Mouse (Mus musculus) induced T-regulatory cell, adult 2 months (primary cell): ENCODE data around the gene Fbxw17.
"Not testable (repeated sequence)": the region's sequence is repeated elsewhere in the genome, so short reads cannot be mapped to it uniquely, and the experiment has no call there.

ENCODE experiments used
- DNase-seq: peaks from one replicate; pipeline ENCODE4 v3.0.0-alpha.2; 2012; ENCODE audit warnings: low read depth

The Fbxw17 gene

DNA sequence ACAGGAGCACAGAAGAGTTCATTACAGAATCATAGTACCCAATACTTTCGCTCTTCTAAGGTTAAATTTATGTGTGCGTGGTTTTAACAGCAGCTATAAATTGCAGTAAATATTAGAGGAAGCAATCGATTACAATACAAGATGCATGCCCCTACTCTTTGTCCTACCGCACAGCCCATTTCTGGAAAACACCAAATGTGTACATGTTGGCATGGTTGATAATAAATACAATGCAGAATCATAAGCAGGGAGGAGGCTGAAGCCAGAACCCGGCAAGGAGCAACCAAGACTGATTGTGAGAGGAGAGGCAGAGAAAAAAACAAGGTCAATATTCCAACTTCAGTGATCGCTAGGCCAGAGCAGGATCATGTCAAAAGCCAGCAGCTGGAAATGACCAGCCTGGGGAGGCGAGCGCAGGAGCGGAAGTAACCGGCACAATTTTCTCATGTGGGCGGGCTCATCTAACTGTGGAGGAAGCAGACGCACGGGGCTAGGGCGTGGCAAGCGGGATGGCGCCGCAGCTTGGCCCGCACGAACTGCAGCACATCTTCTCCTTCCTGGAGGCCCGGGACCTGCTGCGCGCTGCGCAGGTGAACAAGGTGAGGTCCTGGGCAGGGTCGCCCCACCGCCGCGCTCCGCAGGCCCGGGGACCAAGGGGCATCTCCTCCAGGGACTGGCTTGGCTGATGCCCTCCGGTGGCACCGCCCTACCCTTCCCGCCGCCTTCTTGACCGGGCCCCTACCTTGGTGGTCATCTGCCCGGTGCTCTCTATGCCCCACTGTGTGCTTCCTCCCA lies at the start of gene Fbxw17:
Gene Fbxw17 (plus strand): TSS at position 476 of the 795 bp plus-strand sequence.
- peak; percentile 81 for DNase-seq

DNA sequence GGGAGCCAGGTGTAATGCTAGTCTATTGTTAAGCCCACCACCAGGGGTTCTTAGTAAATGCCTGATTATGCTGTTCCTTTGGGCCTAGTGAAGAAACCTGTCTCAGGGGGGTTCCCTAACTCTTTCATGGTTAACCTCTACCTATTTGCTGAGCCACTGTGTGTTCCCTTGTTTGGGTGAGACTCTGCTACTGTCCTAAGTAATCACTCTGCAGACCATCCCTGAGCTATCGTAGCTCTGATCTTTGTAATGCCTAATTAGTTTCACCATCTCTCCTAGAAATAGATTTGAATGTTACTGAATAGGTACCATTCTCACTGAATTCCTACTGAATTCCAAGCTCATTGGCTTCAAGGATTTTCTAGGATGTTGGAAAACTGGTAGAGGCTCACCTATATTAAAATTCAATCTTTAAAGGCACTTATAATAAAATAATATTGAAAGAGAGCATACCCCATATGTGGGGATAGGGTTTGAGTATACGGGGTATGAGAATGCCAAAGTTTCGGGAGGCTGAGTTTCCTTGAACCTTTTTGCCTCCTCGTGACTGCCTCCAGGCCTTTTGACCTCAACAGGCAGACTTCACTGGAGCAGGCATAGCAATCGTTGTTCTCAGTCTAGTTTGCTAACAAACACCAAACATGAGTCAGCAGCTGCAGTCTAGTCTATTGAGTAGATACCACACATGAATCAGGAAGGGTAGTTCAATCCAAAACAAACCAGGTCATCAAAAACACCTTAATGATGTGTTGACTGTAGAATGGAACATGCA lies 44.5 kb upstream of the Fbxw17 start:
- not testable (repeated sequence) for DNase-seq

DNA sequence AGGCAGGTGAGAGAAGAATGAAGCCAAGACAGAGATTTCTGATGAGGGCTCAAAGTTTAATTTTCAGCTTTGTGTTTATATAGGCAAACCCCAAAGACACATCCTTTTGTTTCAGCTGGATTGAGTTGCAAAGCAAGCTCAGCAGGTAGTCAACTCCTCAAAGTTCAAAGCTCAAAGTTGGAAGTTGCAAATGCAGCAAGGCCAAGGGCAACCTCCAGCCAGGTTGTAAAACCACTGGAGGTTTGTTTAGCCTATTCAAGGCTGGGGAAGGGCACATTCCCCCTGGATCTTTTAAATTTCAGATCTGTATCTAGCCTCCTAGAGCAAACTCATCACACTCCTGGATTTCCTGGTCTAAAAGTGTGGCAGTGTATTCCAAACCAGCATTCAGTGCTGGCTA lies 28.5 kb upstream of the Fbxw17 start:
- DNase-seq = not testable (repeated sequence)

DNA sequence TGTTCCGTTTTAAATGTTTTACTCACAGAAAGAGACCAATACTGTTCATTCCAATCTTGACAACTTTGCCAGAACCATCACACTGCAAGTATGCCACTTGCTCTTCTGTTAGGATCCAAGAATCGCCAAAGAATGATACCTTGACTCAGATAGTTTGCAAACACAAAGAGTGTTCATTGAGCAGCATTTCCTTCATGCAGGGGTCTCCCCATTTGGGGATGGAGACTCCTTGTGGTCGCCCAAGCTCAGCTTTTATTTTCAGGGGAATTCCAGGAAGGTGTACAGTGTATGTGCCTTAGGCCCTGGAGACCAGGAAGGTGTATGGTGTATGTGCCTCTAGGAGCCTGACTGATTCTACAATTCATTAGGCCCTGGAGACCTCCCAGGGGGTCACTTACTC lies 757 bp downstream of the Fbxw17 start:
- peak; percentile 38 for DNase-seq

DNA sequence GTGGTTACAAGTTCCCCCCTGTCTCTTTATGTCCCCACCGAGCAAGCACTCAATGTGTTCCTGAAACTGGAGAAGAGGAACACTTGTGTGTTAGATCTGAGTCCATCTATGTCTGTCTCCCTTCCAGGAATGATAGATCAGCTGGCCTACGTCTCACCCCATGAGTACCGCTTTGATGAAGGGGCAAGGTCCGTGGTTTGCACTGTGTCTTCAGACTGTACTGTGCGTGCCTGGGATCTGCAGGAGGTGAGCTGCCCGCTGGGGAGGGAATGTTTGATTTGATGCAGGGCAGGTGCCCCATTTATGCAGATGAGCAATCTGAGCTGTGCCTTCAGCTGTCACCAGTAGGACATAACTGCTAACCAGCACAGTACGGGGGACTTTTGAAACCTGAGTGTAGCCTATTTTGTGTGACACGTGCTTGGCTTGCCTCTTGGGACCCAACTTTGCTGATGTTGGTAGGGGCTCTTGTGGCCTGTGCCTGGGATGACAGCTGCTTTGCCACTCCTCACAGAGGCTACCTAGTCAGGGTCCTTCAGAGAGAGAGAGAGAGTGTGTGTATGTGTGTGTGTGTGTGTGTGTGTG lies 6.1 kb downstream of the Fbxw17 start:
- no peak for DNase-seq

DNA sequence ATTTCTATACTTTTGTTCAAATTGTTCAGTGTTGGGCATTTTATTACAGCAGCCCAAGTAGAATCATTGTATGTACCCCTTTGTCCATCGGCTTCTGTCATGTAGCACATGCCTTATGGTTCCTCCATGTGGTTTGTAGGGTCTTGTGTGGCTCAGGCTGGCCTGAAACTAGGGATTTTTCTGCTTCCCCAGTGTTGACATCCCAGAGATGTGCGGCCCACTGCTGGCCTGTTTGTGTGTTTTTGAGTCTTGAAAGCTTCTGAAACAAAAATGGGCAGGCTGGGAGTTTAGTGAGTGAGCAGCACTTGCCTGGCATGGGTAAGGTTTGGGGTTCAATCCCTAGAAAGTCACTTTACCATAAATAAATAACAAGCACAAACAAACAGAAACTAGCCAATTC lies 6.9 kb downstream of the Fbxw17 start:
- no peak for DNase-seq

DNA sequence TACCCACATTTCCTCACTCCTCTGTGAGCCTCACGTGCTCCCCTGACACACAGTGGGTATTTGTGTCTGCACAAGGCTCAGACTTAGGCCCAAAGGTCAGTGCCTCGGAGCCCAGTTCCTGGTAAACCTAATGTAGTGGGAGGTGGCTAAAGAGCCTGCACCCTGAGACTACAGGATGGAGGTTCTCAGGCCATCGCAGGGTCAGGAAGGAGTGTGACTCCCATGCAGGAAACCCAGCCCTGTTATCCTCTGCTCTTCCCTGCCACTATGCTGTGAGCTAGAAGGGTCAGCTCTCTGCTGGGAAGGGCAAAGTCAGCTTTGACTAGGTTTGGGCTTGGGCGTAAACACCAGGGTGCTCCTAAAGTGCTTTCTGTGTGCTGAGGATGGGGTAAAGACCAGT lies 9.0 kb downstream of the Fbxw17 start:
- DNase-seq = no peak

DNA sequence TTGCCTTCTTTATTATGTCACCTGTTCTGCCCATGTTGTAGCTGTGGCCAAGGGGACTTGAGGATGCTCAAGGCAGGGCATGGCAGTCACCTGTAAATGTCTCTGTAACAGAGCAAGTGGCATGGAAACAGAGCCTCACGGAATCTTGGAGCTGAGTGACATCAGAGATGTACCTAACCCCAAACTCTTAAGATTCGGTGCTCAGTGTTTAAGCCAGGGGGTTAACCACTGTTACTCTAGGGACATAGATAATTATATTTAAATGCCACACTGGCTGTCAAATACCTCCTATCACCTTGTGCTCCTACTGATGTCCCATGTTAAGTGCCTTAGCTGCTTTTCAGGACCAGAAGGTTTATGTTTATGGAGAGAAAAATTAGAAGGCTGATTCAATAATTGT lies 26.1 kb downstream of the Fbxw17 start, which contains the start of gene Gm47429:
Gene Gm47429 (minus strand): TSS at position 101 of the 400 bp plus-strand sequence.
- DNase-seq = no peak

DNA sequence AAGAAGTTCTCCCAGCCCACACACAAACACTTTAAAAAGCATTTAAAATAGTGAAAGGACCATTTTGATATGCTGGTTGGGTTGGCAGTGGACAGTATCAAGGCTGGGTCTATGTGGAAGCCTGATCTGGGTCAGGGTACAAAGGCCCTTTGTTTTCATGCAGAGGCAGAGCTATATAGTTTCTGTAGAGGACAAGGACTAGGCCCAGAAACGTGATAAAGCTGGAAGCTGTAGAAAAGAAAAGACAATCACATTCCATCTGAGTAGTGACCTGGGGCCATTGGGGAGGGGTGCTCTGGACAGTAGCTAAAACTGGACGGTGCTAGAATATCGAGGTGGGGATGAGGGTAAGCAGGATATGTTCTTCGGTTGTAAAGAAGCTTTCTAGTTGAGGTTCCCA lies 27.6 kb downstream of the Fbxw17 start:
- no peak for DNase-seq

DNA sequence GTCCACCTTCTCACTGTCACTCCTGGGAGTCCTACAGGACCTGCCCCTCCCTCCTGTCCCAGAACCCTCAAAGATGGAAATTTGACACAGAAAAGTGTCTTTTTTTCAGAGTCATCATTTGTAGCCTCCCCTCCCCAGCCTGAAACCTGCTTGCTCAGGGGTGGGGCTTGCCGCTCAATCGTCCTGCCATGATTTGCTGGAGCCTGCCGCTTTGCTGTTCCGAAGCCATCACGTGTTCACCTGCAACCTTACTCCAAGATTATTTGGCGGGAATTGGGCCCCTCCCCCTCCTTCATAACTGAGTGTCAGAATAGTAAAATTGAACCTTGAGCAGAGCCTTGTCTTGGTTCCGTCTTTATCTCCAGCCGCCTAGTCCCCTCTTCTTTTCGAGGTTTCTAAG lies 34.6 kb downstream of the Fbxw17 start:
- not testable (repeated sequence) for DNase-seq

DNA sequence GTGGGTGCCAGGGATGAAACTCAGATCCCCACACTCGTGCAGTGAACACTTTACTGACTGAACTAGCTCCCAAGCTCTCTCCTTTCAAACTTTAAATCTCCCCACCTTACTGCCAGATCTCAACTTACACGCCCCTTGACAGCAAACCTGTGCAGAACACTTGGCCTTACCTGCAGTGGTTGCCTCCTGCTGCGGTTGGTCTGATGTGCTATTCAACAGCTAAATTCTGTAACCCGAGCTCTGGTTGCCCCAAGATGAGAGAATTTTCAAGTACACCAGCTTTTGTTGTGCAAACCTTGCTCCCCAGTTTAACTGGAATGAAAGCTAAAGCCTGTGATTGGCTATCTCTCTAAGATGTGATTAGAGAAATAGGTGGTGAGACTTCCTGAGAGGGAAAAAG lies 35.8 kb downstream of the Fbxw17 start:
- no peak for DNase-seq

DNA sequence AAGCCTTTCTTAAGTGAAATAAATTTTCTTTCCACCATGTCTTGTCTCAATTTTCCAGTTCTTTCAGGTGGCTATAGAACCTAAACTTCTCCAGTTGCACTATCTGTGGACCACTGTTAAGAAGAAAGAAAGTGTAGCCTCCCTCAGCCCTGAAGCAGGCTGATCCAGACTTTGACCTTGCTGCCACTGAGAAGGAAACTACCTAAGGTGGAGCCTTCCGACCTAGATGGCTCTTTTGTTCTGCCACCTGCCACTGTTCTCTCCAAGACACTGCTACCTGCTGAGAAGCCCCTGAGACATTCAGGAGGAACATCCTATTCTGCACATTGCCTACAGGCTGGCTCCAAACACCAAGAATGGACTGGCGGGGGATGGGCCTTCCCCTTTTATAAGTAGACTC lies 42.8 kb downstream of the Fbxw17 start:
- DNase-seq = not testable (repeated sequence)

DNA sequence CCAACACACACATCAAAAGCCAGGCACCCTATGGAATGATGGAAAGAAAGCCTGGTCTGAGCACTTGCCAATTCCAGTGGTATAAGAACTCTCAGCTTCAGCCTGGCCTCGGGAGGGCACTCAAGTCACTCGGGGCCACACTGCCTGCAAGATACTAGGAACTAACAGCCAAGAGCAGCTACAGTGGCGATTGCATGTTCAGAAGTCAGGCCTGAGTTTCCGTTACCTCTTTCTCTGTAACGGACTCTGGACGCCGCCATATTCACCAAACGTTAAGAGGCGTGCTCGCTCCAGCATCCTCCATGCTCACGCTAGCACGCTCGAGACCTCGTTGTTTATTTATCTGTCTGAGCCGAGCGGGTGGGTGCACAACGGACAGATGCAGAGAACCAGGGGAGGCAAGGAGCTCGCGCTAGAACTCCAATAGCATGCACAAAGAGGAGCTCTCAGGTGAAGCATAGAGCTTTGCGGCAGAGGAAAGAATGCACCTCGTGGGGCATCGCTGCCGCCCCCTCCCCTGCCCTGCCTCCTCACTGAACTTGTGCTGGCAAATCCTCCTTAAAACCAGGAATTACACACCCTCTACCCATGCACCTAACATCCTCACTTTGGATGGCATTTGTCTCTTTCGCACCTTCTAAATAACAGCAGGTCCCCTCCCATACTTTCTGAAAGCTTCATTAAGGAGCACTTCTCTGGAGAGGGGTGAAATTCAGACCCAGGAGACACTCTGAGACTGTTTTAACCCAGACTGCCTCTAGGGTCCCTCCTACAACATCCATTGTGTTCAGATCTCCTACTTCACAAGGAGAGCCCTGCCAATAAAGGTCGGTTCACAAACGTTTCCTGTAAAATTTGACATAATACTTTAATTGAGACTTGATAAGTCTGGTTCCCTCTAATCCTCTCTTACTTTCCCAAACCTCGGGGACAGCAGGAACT lies 47.2 kb downstream of the Fbxw17 start:
- no peak for DNase-seq

DNA sequence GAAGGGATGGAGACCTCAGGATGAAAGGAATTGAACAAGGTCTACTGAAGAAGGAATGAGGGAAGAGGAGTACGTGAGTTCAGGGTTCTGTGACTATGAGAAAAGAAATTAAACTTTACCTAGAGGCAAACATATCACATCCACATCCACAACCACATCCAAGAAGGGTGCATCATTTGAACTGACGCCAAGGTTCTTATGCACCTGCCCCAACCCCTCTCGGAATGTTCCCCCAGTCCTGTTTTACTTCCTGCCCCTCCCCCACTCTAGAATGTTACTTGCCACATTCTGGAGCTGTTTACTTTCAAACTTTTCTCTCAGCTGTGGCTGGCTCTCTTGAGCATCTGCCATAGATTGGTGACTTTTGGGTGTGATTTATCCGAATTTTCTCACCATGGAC lies 49.3 kb downstream of the Fbxw17 start, which contains the start of gene Nutm2:
Gene Nutm2 (plus strand): TSS at position 301 of the 400 bp plus-strand sequence.
- no peak for DNase-seq
